Mouse (Mus musculus): ENCODE data around the gene Chpf2. TPM values are rescaled to one million over a fixed set of nuclear protein-coding genes. Genes with fewer than 3 reads are reported as not detected.

The Chpf2 gene
- total RNA-seq, 2 experiments from 2014 or later: 34.5 to 39.7 TPM

GRCm38 (mm10) chr5:24635093-24635492, 48.6 kb downstream of the Chpf2 start:
- no peak for DNase-seq (ENCODE audit: low spot score in 2 of 2)

- no peak for DNase-seq (ENCODE audit: low spot score in 2 of 2)
Measured at GRCm38 (mm10) chr5:24635526-24636141, 49.1 kb downstream of the Chpf2 start.

GRCm38 (mm10) chr5:24636987-24637386, 50.4 kb downstream of the Chpf2 start:
- DNase-seq (ENCODE audit: low spot score in 2 of 2): no peak

GRCm38 (mm10) chr5:24638131-24638530, 51.6 kb downstream of the Chpf2 start:
- no peak for DNase-seq (ENCODE audit: low spot score in 2 of 2)

- no peak for DNase-seq (ENCODE audit: low spot score in 2 of 2)
Measured at GRCm38 (mm10) chr5:24639081-24639480, 52.5 kb downstream of the Chpf2 start.

Small RNA genes within 50 kb of the gene (microRNA-seq; reads per million reads assigned to microRNA genes)
- 1,222 to 1,967 reads per million in 2 experiments for gene Mir671 (ENCODE audit: borderline number of aligned reads in 2 of 2)

Other genes starting within 250 kb of the Chpf2 start
- 10 to 100 TPM; 13.1 to 15.5 TPM for gene Kcnh2, start 235.1 kb upstream of the Chpf2 start, total RNA-seq (2021)
- 10 to 100 TPM in 1 of 2 experiments, 1 to 10 TPM in 1; 9.1 to 16.3 TPM for gene Nos3, start 221.9 kb upstream of the Chpf2 start, total RNA-seq (2021)
- gene Atg9b, start 194.6 kb upstream of the Chpf2 start, total RNA-seq (2021): 1 to 10 TPM; 1.3 to 2.6 TPM
- gene Abcb8, start 193.1 kb upstream of the Chpf2 start, total RNA-seq (2021): 10 to 100 TPM; 76.4 to 88.2 TPM
- gene Asic3, start 173.3 kb upstream of the Chpf2 start, total RNA-seq (2021): under 1 TPM in 1 of 2 experiments, not detected in 1; 0.33 TPM
- 10 to 100 TPM; 42.4 to 47.5 TPM for gene Cdk5, start 163.2 kb upstream of the Chpf2 start, total RNA-seq (2021)
- 10 to 100 TPM; 49.3 to 62.3 TPM for gene Slc4a2, start 162.9 kb upstream of the Chpf2 start, total RNA-seq (2021)
- gene Fastk, start 141.5 kb upstream of the Chpf2 start, total RNA-seq (2021): 100 to 1,000 TPM in 1 of 2 experiments, 10 to 100 TPM in 1; 94.6 to 117 TPM
- gene Tmub1, start 138.9 kb upstream of the Chpf2 start, total RNA-seq (2021): 10 to 100 TPM; 11.7 to 13.2 TPM
- gene Agap3, start 134.6 kb upstream of the Chpf2 start, total RNA-seq (2021): 10 to 100 TPM; 79.5 to 94.0 TPM
- gene Gbx1, start 59.5 kb upstream of the Chpf2 start, total RNA-seq (2021): not detected
- gene Asb10, start 45.8 kb upstream of the Chpf2 start, total RNA-seq (2021): under 1 TPM in 1 of 2 experiments, not detected in 1; 0.23 TPM
- gene 4931409K22Rik, start 29.9 kb upstream of the Chpf2 start, total RNA-seq (2021): not detected
- gene Abcf2, start 9.3 kb upstream of the Chpf2 start, total RNA-seq (2021): 10 to 100 TPM; 62.8 to 81.3 TPM
- 10 to 100 TPM; 15.2 to 17.2 TPM for gene Smarcd3, start 37.7 kb downstream of the Chpf2 start, total RNA-seq (2021)
- 10 to 100 TPM; 50.1 to 62.0 TPM for gene Nub1, start 98.8 kb downstream of the Chpf2 start, total RNA-seq (2021)
- gene Wdr86, start 144.0 kb downstream of the Chpf2 start, total RNA-seq (2021): 1 to 10 TPM in 1 of 2 experiments, under 1 TPM in 1; 0.42 to 1.1 TPM
- 1 to 10 TPM in 1 of 2 experiments, not detected in 1; 2.3 TPM for gene Crygn, start 171.3 kb downstream of the Chpf2 start, total RNA-seq (2021)

Measured in adrenal gland, adult 18-20 months (tissue).